ENCODE assay signal across 8 mouse cellular contexts in genomic region chr2:158687804-158688241, GRCm38 (mm10). TPM values are rescaled to one million over a fixed set of nuclear protein-coding genes. Genes with fewer than 3 reads are reported as not detected.
DNase-seq lines count a peak whose midpoint lies in the region; ATAC-seq and TF ChIP-seq lines count a peak whose summit lies in the region.

No protein-coding gene starts in this region.

- no peaks in the 10 kb centered on the region for H3K36me3 ChIP-seq in intestine, embryonic 15.5 days
- no peaks in the 10 kb centered on the region for H3K36me3 ChIP-seq in spleen, adult 2 months (ENCODE audit: control insufficient read depth, insufficient read depth, low read length)

- intact Hi-C loops in left cerebral cortex, postnatal 36 days (cut with DNase I), result loop anchor here (2.0 to 5.0 kb wide), 2 partner anchors 19 to 34 kb away; no protein-coding TSS in a partner anchor

- peak; percentile 63 for DNase-seq in layer of hippocampus, adult 11-12 months (ENCODE audit: low spot score)
- DNase-seq in layer of hippocampus, postnatal 14 days (ENCODE audit: low spot score in 2 of 2), result no peak
- DNase-seq in T-cell, adult 2 months (ENCODE audit: low spot score), result peak; percentile 72
- DNase-seq in frontal cortex, postnatal 25 days (ENCODE audit: low spot score in 2 of 2), result peak; percentile 62 to 63
- peak; percentile 80 to 82 for DNase-seq in left cerebral cortex, postnatal 36 days (ENCODE audit: low spot score in 2 of 2)
- DNase-seq in spleen, adult 2 months (ENCODE audit: low read depth in 1 of 2, low spot score in 2 of 2), result peak in 1 of 2 experiments; percentile 47
- DNase-seq in cerebellum, postnatal 14 days, result no peak

- H3K9me3 ChIP-seq in intestine, embryonic 15.5 days, result no peaks in the 10 kb centered on the region

- peak overlapping the region; percentile 28; the same call in 1 of the 2 replicates for H3K4me2 ChIP-seq in intestine, embryonic 15.5 days (replicated peaks)

- 53% methylated on average over 25 of the region's 25 CpGs for WGBS in intestine, embryonic 15.5 days
- WGBS in spleen, adult 2 months, result 20% methylated on average over 25 of the region's 25 CpGs

- H3K27me3 ChIP-seq in intestine, embryonic 15.5 days (replicated peaks), result no peaks in the 10 kb centered on the region
- no peaks in the 10 kb centered on the region for H3K27me3 ChIP-seq in spleen, adult 2 months (ENCODE audit: control insufficient read depth, insufficient read depth, low read length)

- no peak overlapping the region for H3K9ac ChIP-seq in intestine, embryonic 15.5 days

- no peak for TF ChIP-seq POLR2A in spleen, adult 2 months (IDR thresholded peaks at IDR 0.05; ENCODE audit: low read depth, low read length)

- H3K4me3 ChIP-seq in intestine, embryonic 15.5 days (replicated peaks), result no peak overlapping the region
- H3K4me3 ChIP-seq in spleen, adult 2 months (ENCODE audit: extremely low read depth, insufficient read depth, insufficient read length), result no peak overlapping the region; the same call in 1 of the 2 replicates

- no peak for ATAC-seq in intestine, embryonic 15.5 days

- H3K27ac ChIP-seq in intestine, embryonic 15.5 days, result no peak overlapping the region
- peak overlapping the region; percentile 66; the same call in 1 of the 2 replicates for H3K27ac ChIP-seq in spleen, adult 2 months (ENCODE audit: insufficient read depth, low read length)

- no peaks in the 10 kb centered on the region for H3K4me1 ChIP-seq in intestine, embryonic 15.5 days (replicated peaks)
- H3K4me1 ChIP-seq in spleen, adult 2 months (ENCODE audit: control insufficient read depth, insufficient read depth, insufficient read length), result peaks cover 40% of the 10 kb centered on the region

- no peak for TF ChIP-seq CTCF in spleen, adult 2 months (IDR thresholded peaks at IDR 0.05; ENCODE audit: extremely low read depth, insufficient read depth, insufficient read length, insufficient replicate concordance)

RNA-seq across cellular contexts. Expression of gene Ppp1r16b, which starts 22.6 kb away (rescaled TPM):
- 10 to 100 TPM; 97.4 to 97.9 TPM for total RNA-seq in layer of hippocampus, postnatal 14 days (2021)
- 4.1 and 4.2 TPM in 2 replicates for polyA plus RNA-seq in intestine, embryonic 15.5 days (2015; fragmentation: Nextera tagmentation; extraction: Ambion mirVana)
- 100 to 1,000 TPM; 125 to 129 TPM for total RNA-seq in left cerebral cortex, postnatal 36 days (2021)
- 17.6 and 18.6 TPM in 2 replicates for polyA plus RNA-seq in spleen, adult 2 months (2012; rRNA removed)

Comparison
In these comparisons a context has a peak if more than half of its experiments do, and no peak if none do; other contexts are left out.
1. DNase-seq: peak in layer of hippocampus, adult 11-12 months (single experiment), T-cell, adult 2 months (single experiment), frontal cortex, postnatal 25 days (2 of 2) and left cerebral cortex, postnatal 36 days (2 of 2); none in layer of hippocampus, postnatal 14 days (0 of 2) and cerebellum, postnatal 14 days (0 of 2).